Mouse (Mus musculus) MEL (cell line): ENCODE data around the gene Fzd7.

Experiments used
- ELF1 ChIP-seq: IDR thresholded peaks from 2 replicates; pipeline ENCODE4 v1.6.1; 2014; ENCODE audit warnings: low read depth, mild to moderate bottlenecking, inconsistent platforms, low read length, improper control_type of control experiment, moderate library complexity
- SMC3 ChIP-seq: IDR thresholded peaks from 2 replicates; pipeline ENCODE4 v1.6.1; 2011; ENCODE audit warnings: low read depth, low read length, improper control_type of control experiment

DNA sequence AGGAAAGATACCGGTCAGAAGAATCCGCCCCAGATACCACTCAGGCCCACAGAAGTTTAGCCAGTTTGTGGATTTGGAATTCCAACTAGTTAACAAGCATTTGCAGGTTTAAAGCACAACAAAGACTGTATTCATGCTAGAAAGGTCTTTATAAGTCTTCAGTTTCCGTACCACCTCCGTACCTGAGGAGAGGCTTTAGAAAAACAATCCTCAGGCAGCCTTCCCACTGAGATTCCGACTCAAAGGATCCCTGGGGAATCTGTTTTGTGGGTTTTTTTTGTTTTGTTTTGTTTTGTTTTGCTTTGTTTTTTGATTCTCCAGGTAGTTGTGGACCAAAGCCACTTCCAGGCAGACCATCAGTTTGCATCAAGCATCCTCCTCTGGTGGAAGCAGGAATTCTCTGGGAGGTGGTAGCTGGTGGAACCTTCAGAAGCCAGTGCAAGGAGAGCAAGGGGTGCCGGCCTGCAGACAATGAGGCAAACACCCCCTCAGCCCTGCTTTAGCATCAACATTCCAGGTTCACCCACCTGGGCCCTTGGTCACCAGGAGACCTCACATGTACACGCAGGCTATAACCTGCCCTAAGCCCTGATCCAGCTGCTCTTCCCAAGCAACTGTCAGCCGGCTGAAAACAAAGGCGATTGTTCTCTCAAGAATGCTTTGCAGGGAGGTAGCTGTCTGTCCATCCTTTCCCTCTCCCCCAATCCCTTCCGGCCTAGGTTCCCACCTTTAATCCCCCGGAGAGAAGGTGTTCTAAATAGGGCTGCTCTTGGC is 33.5 kb upstream of the Fzd7 start:
- TF ChIP-seq SMC3 (no peak), ELF1 (no peak)
